Mouse (Mus musculus): ENCODE data around the gene Pf4.

The Pf4 gene

DNA sequence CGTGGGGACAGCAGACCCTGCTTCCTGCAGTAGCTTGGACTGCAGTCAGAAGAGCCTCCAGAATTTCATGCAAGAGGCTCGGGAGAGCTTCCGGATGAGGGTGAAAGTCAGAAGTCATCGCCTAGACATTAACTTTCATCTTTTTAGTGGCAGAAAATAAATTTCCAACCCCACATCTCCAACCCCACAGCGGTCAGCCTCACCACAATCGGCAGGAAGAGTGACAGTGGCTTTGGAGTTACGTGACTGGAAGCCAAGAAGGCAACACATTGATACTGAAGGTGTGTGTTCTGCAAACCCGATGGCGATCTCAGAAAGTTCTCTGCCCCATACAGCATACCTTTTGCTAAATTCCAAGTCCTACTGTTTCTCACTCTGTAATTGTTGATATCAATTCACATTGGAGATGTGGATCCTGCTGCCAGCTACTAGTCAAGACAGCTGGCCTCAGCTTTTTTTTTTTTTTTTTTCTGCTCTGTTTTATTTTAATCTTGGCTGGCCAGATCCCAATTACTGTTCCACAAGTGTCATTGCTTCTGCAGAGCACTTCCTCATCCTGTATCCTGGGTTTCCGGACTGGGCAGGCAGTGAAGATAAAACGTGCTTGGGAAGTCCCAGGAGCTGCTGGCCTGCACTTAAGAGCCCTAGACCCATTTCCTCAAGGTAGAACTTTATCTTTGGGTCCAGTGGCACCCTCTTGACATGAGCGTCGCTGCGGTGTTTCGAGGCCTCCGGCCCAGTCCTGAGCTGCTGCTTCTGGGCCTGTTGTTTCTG lies at the start of gene Pf4:
Gene Pf4 (plus strand): TSS at position 556 of the 774 bp plus-strand sequence.
- DNase-seq = no peak

GRCm38 (mm10) chr5:90722656-90723055 lies 49.6 kb upstream of the Pf4 start:
- no peak for DNase-seq

DNA sequence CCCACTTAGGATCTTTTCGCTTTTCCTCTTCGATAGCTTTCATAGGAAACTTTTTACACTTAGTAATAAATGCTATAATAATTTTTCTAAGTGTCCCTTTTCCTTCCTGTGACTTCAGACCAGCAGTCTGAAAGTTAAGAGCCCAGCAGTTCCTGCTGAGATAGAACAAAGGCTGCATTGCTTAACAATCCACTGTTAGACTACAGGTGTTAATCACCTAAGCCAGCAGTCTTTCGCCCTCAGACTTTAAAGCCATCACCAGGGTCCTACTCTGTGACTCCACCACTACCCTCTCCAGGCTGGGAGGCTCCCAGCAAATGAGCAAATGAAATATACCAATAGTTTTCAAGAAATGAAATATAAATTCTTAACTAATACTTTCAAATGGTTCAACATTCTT lies 44.0 kb upstream of the Pf4 start:
- DNase-seq = no peak

DNA sequence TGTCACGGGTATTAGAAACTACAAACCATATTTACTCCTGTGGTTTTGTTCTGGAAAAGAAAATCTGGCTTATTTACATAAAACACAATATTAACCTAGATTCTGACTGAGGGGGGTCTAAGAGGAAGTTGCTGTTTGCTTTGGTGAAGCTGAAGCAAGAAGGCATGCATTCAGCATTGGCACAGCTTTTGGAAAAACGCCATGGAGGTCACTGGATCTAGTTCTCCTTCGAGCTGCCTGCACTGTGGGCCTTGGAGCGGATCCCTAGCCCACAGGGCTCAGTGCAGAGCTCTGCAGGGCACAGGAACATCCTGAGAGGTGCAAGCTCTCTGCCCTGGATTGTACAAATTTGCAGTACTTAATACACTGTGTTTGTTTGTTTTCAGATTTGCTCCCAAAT lies 40.8 kb upstream of the Pf4 start:
- DNase-seq = peak; percentile 68

- DNase-seq = no peak
These were observed 30.2 kb upstream of the Pf4 start for GRCm38 (mm10) chr5:90742029-90742428.

GRCm38 (mm10) chr5:90753934-90754333 lies 18.3 kb upstream of the Pf4 start:
- DNase-seq = no peak

GRCm38 (mm10) chr5:90758020-90758605 lies 14.1 kb upstream of the Pf4 start:
- no peak for DNase-seq

- DNase-seq = no peak
These were observed 12.9 kb upstream of the Pf4 start, which contains the start of gene Cxcl5 for GRCm38 (mm10) chr5:90759077-90760065. TSS of gene Cxcl5 (plus strand) at chr5:90759360.

DNA sequence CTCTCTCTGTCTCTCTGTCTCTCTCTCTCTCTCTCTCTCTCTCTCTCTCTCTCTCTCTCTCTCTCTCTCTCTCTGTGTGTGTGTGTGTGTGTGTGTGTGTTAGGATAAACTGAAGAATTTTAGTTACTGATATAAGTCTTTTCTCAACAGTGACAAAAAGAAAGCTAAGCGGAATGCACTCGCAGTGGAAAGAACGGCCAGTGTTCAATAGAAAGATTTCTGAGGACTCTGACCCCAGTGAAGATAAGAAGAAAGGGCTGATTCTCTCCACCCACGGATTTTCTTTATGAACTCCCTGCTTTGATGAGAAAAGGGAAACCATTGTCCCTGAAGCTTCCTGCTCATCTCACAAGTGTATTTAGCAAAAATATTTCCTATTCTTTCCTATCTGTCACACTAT lies 11.9 kb upstream of the Pf4 start:
- no peak for DNase-seq

DNA sequence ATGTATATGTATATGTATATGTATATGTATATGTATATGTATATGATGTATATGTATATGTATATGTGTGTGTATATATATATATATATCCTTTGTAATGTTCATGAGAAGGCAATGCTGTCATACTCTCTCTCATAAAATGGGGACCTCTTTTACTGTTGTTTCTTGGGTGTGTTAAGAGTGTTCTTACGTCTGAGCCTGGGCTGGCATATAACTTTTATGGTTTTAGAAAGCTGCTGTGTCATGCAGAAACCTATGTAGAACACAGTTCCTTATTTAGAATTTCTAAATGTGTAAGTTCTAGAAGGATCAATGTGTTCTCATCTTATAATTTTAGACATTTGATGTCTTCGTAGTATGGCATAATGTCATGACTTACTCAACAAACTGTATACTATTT lies 11.4 kb upstream of the Pf4 start:
- no peak for DNase-seq

DNA sequence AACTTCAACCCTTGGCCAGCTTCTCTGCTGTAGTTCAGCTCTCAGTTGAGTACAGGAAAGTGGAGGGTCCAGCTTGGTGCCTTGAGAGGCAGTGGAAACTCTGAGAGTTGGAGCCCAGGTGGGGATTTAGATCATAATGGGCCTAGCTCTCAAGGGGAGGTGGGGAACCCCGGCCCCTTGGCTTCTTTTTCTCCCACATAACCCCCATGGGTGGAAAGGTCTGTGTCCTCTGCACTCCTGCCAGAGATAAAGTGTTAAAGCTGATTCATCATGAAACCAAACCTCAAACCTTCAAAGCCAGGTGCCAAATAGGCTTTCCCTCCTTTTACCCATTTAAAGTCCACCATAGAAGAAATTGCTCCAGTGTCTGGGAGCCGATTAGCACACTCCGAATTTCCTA lies 10.4 kb upstream of the Pf4 start:
- no peak for DNase-seq

GRCm38 (mm10) chr5:90763912-90764665 lies 8.1 kb upstream of the Pf4 start:
- DNase-seq = no peak

DNA sequence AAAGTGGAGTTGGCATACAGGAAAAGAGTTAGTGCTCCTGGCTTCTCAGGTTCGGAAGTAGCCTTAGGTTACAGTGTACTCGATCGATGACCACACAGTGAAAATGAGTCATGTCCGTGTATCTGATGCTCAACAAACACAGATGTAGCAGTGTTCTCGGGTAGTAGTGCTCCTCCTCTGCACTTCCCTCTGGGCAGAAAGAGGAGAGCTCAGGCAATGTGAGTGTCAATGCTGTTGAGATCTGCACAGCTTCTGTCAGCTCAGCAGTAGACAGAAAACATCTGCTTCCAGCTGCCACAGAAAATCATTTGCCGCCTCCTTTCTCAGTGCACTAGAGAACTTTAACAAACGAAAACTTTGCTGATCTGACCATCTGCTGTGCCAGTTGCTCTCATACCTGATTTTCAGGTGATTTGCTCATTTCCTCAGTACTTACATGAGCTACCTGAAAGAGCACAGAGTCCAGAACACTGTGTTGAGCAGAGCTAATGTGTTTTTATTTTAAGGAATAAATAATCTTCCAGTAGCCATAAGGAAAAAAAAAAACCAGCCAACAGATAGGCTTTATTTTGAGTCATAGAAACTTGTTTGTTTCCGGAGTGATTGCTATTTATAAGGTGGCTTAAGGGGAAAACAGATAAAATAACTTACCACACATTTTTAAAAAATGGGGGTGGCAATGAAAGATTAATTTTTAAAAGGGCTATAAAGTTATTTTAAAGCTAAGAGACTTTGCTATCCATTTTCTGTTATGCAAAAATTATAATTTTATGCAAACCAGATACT lies 6.2 kb upstream of the Pf4 start:
- DNase-seq = no peak

DNA sequence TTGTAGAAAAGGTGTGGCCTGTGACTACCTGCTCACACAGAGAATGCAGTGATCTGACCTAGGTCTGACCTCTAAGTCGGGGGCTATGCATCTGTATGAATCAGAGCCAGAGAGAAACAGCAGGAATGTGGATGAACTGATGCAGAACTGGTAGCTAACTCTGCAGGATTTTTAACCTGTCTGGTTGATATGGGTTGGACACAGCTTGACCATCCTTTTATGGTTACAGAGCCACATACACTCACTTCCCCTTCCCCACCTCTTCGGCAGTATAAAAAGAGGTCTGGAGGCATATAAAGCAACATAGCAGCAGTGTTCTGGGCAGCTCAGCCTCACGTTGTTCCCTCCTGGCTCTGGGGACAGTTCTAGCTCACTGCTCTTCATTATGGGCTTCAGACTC lies 4.0 kb upstream of the Pf4 start, which contains the start of gene Ppbp:
Gene Ppbp (plus strand): TSS at position 301 of the 400 bp plus-strand sequence.
- no peak for DNase-seq

- no peak for DNase-seq
These were observed 866 bp upstream of the Pf4 start for GRCm38 (mm10) chr5:90771369-90771768.

DNA sequence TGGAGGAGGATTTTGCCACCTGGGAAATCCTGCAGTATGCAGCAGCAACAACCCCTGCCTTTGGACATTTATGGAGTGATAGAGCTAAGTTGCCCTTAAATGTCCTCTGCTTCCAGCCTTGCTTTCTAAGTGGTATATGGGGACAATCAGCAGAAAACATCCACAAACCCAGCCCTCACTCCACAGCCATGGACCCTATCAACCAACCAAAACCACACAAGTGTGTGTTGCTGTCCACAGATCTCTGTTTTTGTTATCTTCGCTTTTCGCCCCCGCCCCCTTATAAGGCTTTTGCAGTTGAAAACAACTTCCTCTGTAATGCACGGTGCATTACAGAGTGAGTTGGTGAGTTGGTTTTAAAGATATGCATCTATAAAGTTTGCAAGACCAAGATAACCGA lies 3.3 kb downstream of the Pf4 start:
- DNase-seq = no peak

- DNase-seq = no peak
These were observed 5.4 kb downstream of the Pf4 start for GRCm38 (mm10) chr5:90777621-90778020.

DNA sequence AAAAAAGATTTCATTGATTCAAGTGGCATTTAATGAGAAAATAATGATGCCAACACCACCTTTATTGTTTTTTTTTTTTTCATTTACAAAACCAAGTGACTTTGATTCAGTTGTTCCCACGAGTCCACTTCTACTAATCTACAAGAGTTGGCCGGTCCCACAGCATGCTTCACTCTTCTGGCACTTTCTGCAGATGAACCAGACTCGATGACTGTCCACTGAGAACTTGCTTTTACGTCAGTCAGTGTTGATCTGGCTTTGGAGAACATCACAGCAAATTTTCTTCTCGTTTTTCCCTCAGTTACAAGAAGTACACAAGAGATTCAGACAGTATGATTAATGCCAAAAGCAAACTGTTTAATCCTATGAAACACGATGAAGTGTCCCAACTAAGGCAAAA lies 6.6 kb downstream of the Pf4 start:
- DNase-seq = no peak

DNA sequence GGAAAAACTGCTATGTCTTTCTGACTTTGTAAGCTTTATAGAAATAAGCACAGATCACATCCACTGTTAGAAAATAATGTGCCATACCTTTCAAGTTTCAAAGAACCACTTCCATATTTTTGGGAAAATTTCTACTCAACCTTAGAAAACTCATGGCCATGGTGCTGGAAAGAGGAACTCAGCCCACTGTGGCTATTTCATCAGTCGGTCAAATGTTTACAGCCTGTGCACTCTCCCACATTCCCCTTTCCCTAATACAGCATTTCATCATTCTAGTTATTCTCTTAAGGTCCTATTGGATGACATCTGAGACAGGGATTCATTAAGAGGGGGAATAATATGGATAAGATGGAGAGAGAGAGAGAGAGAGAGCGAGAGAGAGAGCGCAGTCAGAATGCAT lies 11.5 kb downstream of the Pf4 start:
- DNase-seq = no peak

DNA sequence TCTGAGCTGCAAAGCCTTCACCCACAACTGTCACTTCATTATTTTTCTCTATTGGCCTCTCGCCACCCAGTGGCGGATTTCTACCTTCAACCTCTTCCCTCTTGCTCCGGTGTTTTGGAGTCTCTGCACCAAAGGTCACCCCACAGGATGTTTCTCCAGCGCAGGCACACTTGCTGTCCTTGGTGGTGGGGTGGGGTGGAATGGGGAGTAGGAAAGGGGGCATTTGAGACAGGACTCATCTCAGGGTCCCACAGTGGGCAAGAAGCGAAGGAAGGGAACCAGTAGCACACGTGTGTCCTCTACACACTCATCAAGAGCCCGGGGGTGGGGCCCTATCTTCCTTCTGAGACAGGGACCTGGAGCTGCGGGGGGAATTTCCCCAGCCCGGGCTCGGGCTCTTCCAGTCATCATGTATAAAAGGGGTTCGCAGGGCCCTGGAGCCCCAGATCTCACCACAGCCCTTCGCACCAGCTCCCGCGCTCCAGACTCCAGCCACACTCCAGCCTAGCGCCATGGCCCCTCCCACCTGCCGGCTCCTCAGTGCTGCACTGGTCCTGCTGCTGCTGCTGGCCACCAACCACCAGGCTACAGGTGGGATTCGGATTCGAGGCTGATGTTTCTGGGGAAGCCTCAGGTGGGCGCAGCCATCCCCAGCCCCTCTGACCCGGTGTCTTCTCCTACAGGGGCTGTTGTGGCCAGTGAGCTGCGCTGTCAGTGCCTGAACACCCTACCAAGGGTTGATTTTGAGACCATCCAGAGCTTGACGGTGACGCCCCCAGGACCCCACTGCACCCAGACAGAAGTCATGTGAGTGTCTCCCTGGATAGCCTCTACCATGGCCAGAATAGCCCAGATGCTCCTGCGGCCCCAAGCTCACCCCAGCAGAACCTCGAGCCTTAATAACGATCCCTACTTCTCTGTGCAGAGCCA lies 13.7 kb downstream of the Pf4 start, which contains the start of gene Cxcl3:
Gene Cxcl3 (plus strand): TSS at position 445 of the 930 bp plus-strand sequence.
- DNase-seq = no peak

DNA sequence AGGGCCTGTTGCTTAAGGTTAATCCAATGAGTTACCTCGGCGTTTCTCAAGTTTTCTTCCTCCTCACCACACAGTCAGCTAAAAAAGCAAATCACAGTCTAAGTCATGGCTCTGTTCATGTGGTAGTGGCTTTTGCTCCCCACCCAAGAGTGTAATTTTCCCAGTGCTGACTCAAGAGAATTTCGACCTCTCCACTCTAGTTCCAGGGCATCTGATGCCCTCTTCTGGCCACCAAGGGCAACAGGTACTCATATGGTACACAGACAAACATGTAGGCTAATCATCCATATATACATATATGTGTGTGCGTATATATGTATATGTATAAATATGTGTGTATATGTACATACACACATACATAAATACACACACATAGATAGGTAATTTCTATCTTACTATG lies 15.9 kb downstream of the Pf4 start:
- no peak for DNase-seq
